Comparison of ENCODE assay signal across 26 mouse cellular contexts in genomic region chr11:61259106-61259505, GRCm38 (mm10). TPM values are rescaled to one million over a fixed set of nuclear protein-coding genes. Genes with fewer than 3 reads are reported as not detected.
DNase-seq lines count a peak whose midpoint lies in the region; ATAC-seq lines count a peak whose summit lies in the region.
"Had no signal": no experiment of that assay in that cellular context is flagged by ENCODE, and none has a peak within 500 bp of the region (broad histone marks: within the 10 kb centered on the region; RNA-seq: fewer than 3 reads in every experiment).

No protein-coding gene starts in this region.

- H3K27me3 ChIP-seq in hindbrain, embryonic 13.5 days, result no peaks in the 10 kb centered on the region
- H3K27me3 ChIP-seq: CH12.LX, Patski had no signal

- peaks cover 84% of the 10 kb centered on the region for H3K36me3 ChIP-seq in hindbrain, embryonic 13.5 days

- ATAC-seq in hindbrain, embryonic 13.5 days (ENCODE audit: low FRiP score), result no peak
- ATAC-seq in CD4-positive, CD25-positive, alpha-beta regulatory T cell, adult 4 months, result no peak
- ATAC-seq: activated CD4-positive, CD25-positive, alpha-beta regulatory T cell, adult 4 months; Patski had no signal

- H3K4me2 ChIP-seq in hindbrain, embryonic 13.5 days, result no peak overlapping the region

- DNase-seq in ES-CJ7 (ENCODE audit: low read depth, low spot score), result peak; percentile 18
- DNase-seq in R1 (ENCODE audit: low read depth, low spot score), result peak; percentile 59
- DNase-seq in ZHBTc4 (ENCODE audit: low read depth, low spot score), result peak; percentile 55
- DNase-seq in brain, adult 2 months (ENCODE audit: low read depth, low spot score), result peak; percentile 27
- DNase-seq in yolk sac, embryonic 10.5 days (ENCODE audit: low spot score), result no peak
- no peak for DNase-seq in lung, postnatal 14 days
- DNase-seq: adrenal gland, adult 2 months; adrenal gland, adult 8-10 months; adrenal gland, postnatal 10 days; adrenal gland, postnatal 14 days; adrenal gland, postnatal 25 days; adrenal gland, postnatal 36 days; B cell, adult 2 months; cerebellum, adult 11 months; cerebellum, adult 11-12 months; cerebellum, adult 18-20 months; cerebellum, adult 2 months; cerebellum, adult 8-10 months; cerebellum, adult 9-10 months; cerebellum, adult 9-11 months had no signal

- H3K9ac ChIP-seq in hindbrain, embryonic 13.5 days, result no peak overlapping the region

- no peaks in the 10 kb centered on the region for H3K9me3 ChIP-seq in hindbrain, embryonic 13.5 days
- H3K9me3 ChIP-seq: G1E had no signal

- no peaks in the 10 kb centered on the region for H3K4me1 ChIP-seq in hindbrain, embryonic 13.5 days (replicated peaks)

- WGBS in hindbrain, embryonic 13.5 days, result 92% methylated on average over 6 of the region's 6 CpGs

- H3K27ac ChIP-seq in hindbrain, embryonic 13.5 days, result no peak overlapping the region

- no peak overlapping the region for H3K4me3 ChIP-seq in hindbrain, embryonic 13.5 days

RNA-seq across cellular contexts. Expression of gene Aldh3a2, which starts 8.2 kb away (rescaled TPM):
- 26.9 and 27.0 TPM in 2 replicates for polyA plus RNA-seq in hindbrain, embryonic 13.5 days (2015; fragmentation: Nextera tagmentation; extraction: Ambion mirVana)
- polyA plus RNA-seq in CD4-positive, CD25-positive, alpha-beta regulatory T cell, adult 4 months (2017; shearing (Covaris generic)), result 10 to 100 TPM; 35.8 to 49.3 TPM

RNA-seq across cellular contexts. Expression of gene Aldh3a1, which starts 51.8 kb away (rescaled TPM):
- polyA plus RNA-seq in hindbrain, embryonic 13.5 days (2015; fragmentation: Nextera tagmentation; extraction: Ambion mirVana), result not detected in 2 replicates
- polyA plus RNA-seq in CD4-positive, CD25-positive, alpha-beta regulatory T cell, adult 4 months (2017; shearing (Covaris generic)), result not detected
- polyA plus RNA-seq: activated CD4-positive, CD25-positive, alpha-beta regulatory T cell, adult 4 months; G1E; Patski had no signal

Comparison
In these comparisons a context has a peak if more than half of its experiments do, and no peak if none do; other contexts are left out.
1. DNase-seq: peak in ES-CJ7 (single experiment), R1 (single experiment), ZHBTc4 (single experiment) and brain, adult 2 months (single experiment); none in yolk sac, embryonic 10.5 days (single experiment) and lung, postnatal 14 days (single experiment).